Mouse (Mus musculus) liver, adult 2 months (tissue): ENCODE results near the gene Ehd2. TPM values are rescaled to one million over a fixed set of nuclear protein-coding genes. Genes with fewer than 3 reads are reported as not detected.
A peak's percentile ranks its signal among the peaks of the same experiment; 100 is the strongest.

Experiments used
- DNase-seq: peaks from one replicate; pipeline ENCODE4 v3.0.0-alpha.2; 2011; ENCODE audit warnings: low read depth, low spot score; ENCODE audit errors: extremely low read depth
- H3K27ac ChIP-seq: fragments of 200-500 bp; replicated peaks from 2 replicates; pipeline ENCODE4 v1.5.1; 2012; ENCODE audit warnings: low read depth, mild to moderate bottlenecking, control low read depth, inconsistent platforms, low read length; ENCODE audit not compliant: insufficient read depth
- H3K27me3 ChIP-seq: fragments of 200-500 bp; 2 replicates; pipeline ENCODE4 v1.6.1; 2012; ENCODE audit warnings: mild to moderate bottlenecking, moderate library complexity, low read length, inconsistent platforms; ENCODE audit not compliant: control insufficient read depth, insufficient read depth
- H3K36me3 ChIP-seq: fragments of 200-500 bp; 2 replicates; pipeline ENCODE4 v1.6.1; 2012; ENCODE audit warnings: low read length, inconsistent platforms; ENCODE audit not compliant: control insufficient read depth, insufficient read depth
- H3K4me1 ChIP-seq: fragments of 200-500 bp; 2 replicates; pipeline ENCODE4 v1.6.1; 2011; ENCODE audit warnings: low read length; ENCODE audit not compliant: control insufficient read depth, insufficient read depth
- H3K4me3 ChIP-seq: fragments of 200-500 bp; 2 replicates; pipeline ENCODE4 v1.5.1; 2011; ENCODE audit warnings: low read depth, mild to moderate bottlenecking, control low read depth, low read length, moderate library complexity; ENCODE audit not compliant: insufficient read depth
- H3K79me2 ChIP-seq: fragments of 200-500 bp; 2 replicates; pipeline ENCODE4 v1.6.1; 2012; ENCODE audit warnings: inconsistent platforms, mild to moderate bottlenecking, low read length, moderate library complexity; ENCODE audit not compliant: control insufficient read depth, insufficient read depth
- H3K9ac ChIP-seq: fragments of 200-500 bp; 2 replicates; pipeline ENCODE4 v1.6.1; 2012; ENCODE audit warnings: low read depth, mild to moderate bottlenecking, control low read depth, inconsistent platforms, low read length
- CTCF ChIP-seq: fragments of 200-500 bp; IDR thresholded peaks from 2 replicates; pipeline ENCODE4 v1.5.1; 2011; ENCODE audit warnings: low read depth, low read length, control low read depth
- POLR2A ChIP-seq: fragments of 200-500 bp; IDR thresholded peaks from 2 replicates; pipeline ENCODE4 v1.6.1; 2011; ENCODE audit warnings: low read length, control low read depth; ENCODE audit not compliant: insufficient read depth; ENCODE audit errors: extremely low read depth
- WGBS: fragments of 180-500 bp; shearing (Covaris S2); methylation state at CpG from one replicate; pipeline ENCODE4 v1.1.7; 2018; 5-methylcytosine and 5-hydroxymethylcytosine counted together
- polyA plus RNA-seq: library from polyadenylated mRNA; depleted of rRNA; stranded (reverse); fragments of >200 nt; gene quantifications from 2 replicates; pipeline ENCODE4 v1.2.3, GENCODE M21; 2012
- total RNA-seq: library from RNA; depleted of rRNA; stranded (reverse); fragments of >200 nt; gene quantifications from 2 replicates; pipeline ENCODE4 v1.2.3, GENCODE M21; 2014

Gene Ehd2
- total and polyA plus RNA-seq, 2 experiments: 1.0 to 1.7 TPM

- H3K36me3 ChIP-seq: no peaks in the 10 kb centered on the region
- no peak overlapping the region; the same call in 1 of the 2 replicates for H3K9ac ChIP-seq
Observed at GRCm38 (mm10) chr7:15962311-15963288, 4.8 kb downstream of the Ehd2 start.

DNA sequence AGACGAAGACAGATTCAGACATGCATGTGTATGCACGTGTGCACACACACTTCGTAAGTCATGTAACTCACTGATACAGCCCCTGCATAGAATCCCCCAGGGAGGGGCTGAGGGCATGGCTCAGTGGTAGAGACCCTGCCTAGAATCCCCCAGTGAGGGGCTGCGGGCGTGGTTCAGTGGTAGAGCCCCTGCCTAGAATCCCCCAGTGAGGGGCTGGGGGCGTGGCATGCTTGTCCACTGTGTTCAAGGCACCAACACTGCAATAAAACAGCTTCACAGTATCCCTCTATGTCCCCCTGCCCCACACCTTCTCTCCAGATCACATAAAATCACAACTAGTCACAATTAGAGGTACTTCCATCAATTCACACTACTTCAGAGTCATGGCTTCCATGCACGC is 5.6 kb downstream of the Ehd2 start:
- Histone ChIP-seq H3K27me3 (no peaks in the 10 kb centered on the region), H3K9ac (no peak overlapping the region), H3K4me3 (no peak overlapping the region), H3K36me3 (no peaks in the 10 kb centered on the region), H3K4me1 (no peaks in the 10 kb centered on the region), H3K79me2 (no peaks in the 10 kb centered on the region), H3K27ac (no peak overlapping the region)
- 89% methylated on average over 7 of the region's 7 CpGs for WGBS
- no peak for TF ChIP-seq POLR2A
- no peak for TF ChIP-seq CTCF
- DNase-seq: no peak

More at GRCm38 (mm10) chr7:15962311-15963288, 4.8 kb downstream of the Ehd2 start:
- TF ChIP-seq POLR2A: no peak
- no peak for TF ChIP-seq CTCF
- DNase-seq: no peak
- 72% methylated on average over 12 of the region's 12 CpGs for WGBS
- Histone ChIP-seq H3K27ac (0 out of 2 replicates have a peak overlapping the region, but pooled peaks have one; percentile 17), H3K4me3 (no peak overlapping the region), H3K79me2 (no peaks in the 10 kb centered on the region), H3K27me3 (no peaks in the 10 kb centered on the region), H3K4me1 (no peaks in the 10 kb centered on the region)

GRCm38 (mm10) chr7:15961239-15961638 is 6.1 kb downstream of the Ehd2 start:
- H3K4me3 ChIP-seq: no peak overlapping the region
- no peak for TF ChIP-seq CTCF
- TF ChIP-seq POLR2A: no peak
- H3K36me3 ChIP-seq: no peaks in the 10 kb centered on the region
- 62% methylated on average over 4 of the region's 4 CpGs for WGBS
- H3K27me3 ChIP-seq: no peaks in the 10 kb centered on the region
- H3K9ac ChIP-seq: no peak overlapping the region
- H3K79me2 ChIP-seq: no peaks in the 10 kb centered on the region
- DNase-seq: no peak
- no peaks in the 10 kb centered on the region for H3K4me1 ChIP-seq
- H3K27ac ChIP-seq: no peak overlapping the region

GRCm38 (mm10) chr7:15960691-15961090 is 6.7 kb downstream of the Ehd2 start:
- TF ChIP-seq CTCF (no peak), POLR2A (no peak)
- H3K79me2 ChIP-seq: no peaks in the 10 kb centered on the region
- H3K27ac ChIP-seq: no peak overlapping the region
- no peak overlapping the region for H3K9ac ChIP-seq
- H3K36me3 ChIP-seq: no peaks in the 10 kb centered on the region
- no peaks in the 10 kb centered on the region for H3K27me3 ChIP-seq
- H3K4me3 ChIP-seq: no peak overlapping the region
- 70% methylated on average over 4 of the region's 4 CpGs for WGBS
- DNase-seq: no peak
- H3K4me1 ChIP-seq: no peaks in the 10 kb centered on the region

DNA sequence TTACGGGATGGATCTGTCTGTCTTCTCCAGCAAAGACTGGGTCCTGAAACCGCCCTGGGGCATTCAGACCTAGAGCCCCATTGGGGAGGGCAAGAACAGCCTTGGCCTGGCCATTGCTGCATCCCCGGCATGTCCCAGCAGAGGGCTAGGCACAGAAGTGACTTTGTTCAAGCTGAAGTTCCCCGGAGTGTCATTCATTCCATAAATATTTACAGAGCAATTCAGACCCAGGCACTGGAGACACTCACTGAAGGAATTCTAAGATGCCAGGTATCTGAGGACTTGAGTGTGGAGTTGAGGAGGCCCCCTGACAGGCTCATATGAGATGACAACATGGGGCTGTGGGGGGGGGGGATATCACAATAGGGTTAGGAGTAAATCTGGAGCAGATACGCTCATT is 11.2 kb downstream of the Ehd2 start:
- Histone ChIP-seq H3K79me2 (no peaks in the 10 kb centered on the region), H3K27me3 (0 out of 2 replicates have a peak, but pooled peaks cover 2% of the 10 kb centered on the region), H3K4me3 (no peak overlapping the region), H3K9ac (no peak overlapping the region), H3K27ac (no peak overlapping the region), H3K36me3 (no peaks in the 10 kb centered on the region), H3K4me1 (no peaks in the 10 kb centered on the region)
- no peak for TF ChIP-seq CTCF
- TF ChIP-seq POLR2A: no peak
- WGBS: 85% methylated on average over 5 of the region's 5 CpGs
- DNase-seq: no peak

- H3K27ac ChIP-seq: no peak overlapping the region
- no peaks in the 10 kb centered on the region for H3K36me3 ChIP-seq
- H3K4me3 ChIP-seq: no peak overlapping the region
- TF ChIP-seq CTCF (no peak), POLR2A (no peak)
- WGBS: 45% methylated on average over 7 of the region's 7 CpGs
- H3K9ac ChIP-seq: no peak overlapping the region
- DNase-seq: no peak
- no peaks in the 10 kb centered on the region for H3K79me2 ChIP-seq
- 0 out of 2 replicates have a peak, but pooled peaks cover 2% of the 10 kb centered on the region for H3K27me3 ChIP-seq
- no peaks in the 10 kb centered on the region for H3K4me1 ChIP-seq
Observed at GRCm38 (mm10) chr7:15955509-15955908, 11.9 kb downstream of the Ehd2 start.
